Mouse (Mus musculus) MEL (cell line): ENCODE measurements at regions not wholly inside any gene's neighbourhood (a gene's known extent, or its start where the extent isn't known, plus 50 kb on each side); places are given as distances from the start of the nearest gene placed in this dataset.

ENCODE experiments used
- DNase-seq: peaks from one replicate; pipeline ENCODE4 v3.0.0; 2011; ENCODE audit warnings: low read depth, low spot score
- H3K27ac ChIP-seq: 2 replicates; pipeline ENCODE4 v1.5.1; 2012; ENCODE audit warnings: low read depth, mild to moderate bottlenecking, control low read depth, low read length, moderate library complexity; ENCODE audit not compliant: control insufficient read depth
- H3K27me3 ChIP-seq, 2 experiments: fragments of 150-350 bp in 1 of 2; sonication (generic) in 1 of 2; 2 replicates each; pipeline ENCODE4 v1.6.1; 2012; ENCODE audit warnings: low read length in 2 of 2, mild to moderate bottlenecking in 2 of 2, improper control_type of control experiment in 1 of 2, moderate library complexity in 1 of 2; ENCODE audit not compliant: insufficient read depth in 2 of 2, control insufficient read depth in 1 of 2
- H3K36me3 ChIP-seq, 2 experiments: 2 replicates each; pipeline ENCODE4 v1.6.1; 2012 to 2014; ENCODE audit warnings: low read length in 2 of 2, improper control_type of control experiment in 1 of 2, inconsistent platforms in 1 of 2, mild to moderate bottlenecking in 1 of 2; ENCODE audit not compliant: insufficient read depth in 2 of 2, control insufficient read depth in 1 of 2
- H3K4me1 ChIP-seq, 2 experiments: fragments of 150-350 bp in 1 of 2; sonication (generic) in 1 of 2; 2 replicates each; pipeline ENCODE4 v1.6.1; 2012; ENCODE audit warnings: low read length in 2 of 2, improper control_type of control experiment in 1 of 2, mild to moderate bottlenecking in 1 of 2; ENCODE audit not compliant: insufficient read depth in 2 of 2, control insufficient read depth in 1 of 2
- H3K4me3 ChIP-seq, 2 experiments: fragments of 150-350 bp in 1 of 2; sonication (generic) in 1 of 2; 2 replicates each; pipeline ENCODE4 v1.5.1; 2012; ENCODE audit warnings: low read depth in 2 of 2, low read length in 2 of 2, mild to moderate bottlenecking in 2 of 2, moderate library complexity in 2 of 2, control low read depth in 1 of 2, improper control_type of control experiment in 1 of 2; ENCODE audit not compliant: control insufficient read depth in 1 of 2, insufficient read depth in 1 of 2
- H3K79me2 ChIP-seq: 2 replicates; pipeline ENCODE4 v1.6.1; 2012; ENCODE audit warnings: mild to moderate bottlenecking, low read length, moderate library complexity; ENCODE audit not compliant: control insufficient read depth, poor library complexity, insufficient read depth
- H3K9ac ChIP-seq: 2 replicates; pipeline ENCODE4 v1.6.1; 2012; ENCODE audit warnings: low read depth, mild to moderate bottlenecking, control low read depth, low read length, moderate library complexity; ENCODE audit not compliant: control insufficient read depth, poor library complexity, severe bottlenecking
- H3K9me3 ChIP-seq: fragments of 150-350 bp; sonication (generic); replicated peaks from 2 replicates; pipeline ENCODE4 v1.6.1; 2012; ENCODE audit warnings: mild to moderate bottlenecking, low read length, improper control_type of control experiment, moderate library complexity; ENCODE audit not compliant: insufficient read depth
- BHLHE40 ChIP-seq: IDR thresholded peaks from 2 replicates; pipeline ENCODE4 v1.6.1; 2012; ENCODE audit warnings: low read depth, mild to moderate bottlenecking, inconsistent platforms, low read length, improper control_type of control experiment, borderline replicate concordance
- CHD1 ChIP-seq: IDR thresholded peaks from 2 replicates; pipeline ENCODE4 v1.6.1; 2012; ENCODE audit warnings: low read depth, mild to moderate bottlenecking, inconsistent platforms, low read length, improper control_type of control experiment
- CTCF ChIP-seq, 3 experiments: IDR thresholded peaks in 2 of 3; conservative IDR thresholded peaks in 1 of 3; 2 replicates each; pipeline ENCODE4 v1.5.1; 2011 to 2012; ENCODE audit warnings: low read length in 3 of 3, low read depth in 2 of 3, mild to moderate bottlenecking in 2 of 3, improper control_type of control experiment in 1 of 3, inconsistent platforms in 1 of 3, mixed read lengths in 1 of 3, moderate library complexity in 1 of 3; ENCODE audit not compliant: control insufficient read depth in 1 of 3, insufficient read depth in 1 of 3, poor library complexity in 1 of 3, severe bottlenecking in 1 of 3
- ELF1 ChIP-seq: IDR thresholded peaks from 2 replicates; pipeline ENCODE4 v1.6.1; 2014; ENCODE audit warnings: low read depth, mild to moderate bottlenecking, inconsistent platforms, low read length, improper control_type of control experiment, moderate library complexity
- GATA1 ChIP-seq: IDR thresholded peaks from 2 replicates; pipeline ENCODE4 v1.6.1; 2011; ENCODE audit warnings: low read depth, low read length, improper control_type of control experiment
- MEF2A ChIP-seq: IDR thresholded peaks from 2 replicates; pipeline ENCODE4 v1.6.1; 2014; ENCODE audit warnings: low read depth, mild to moderate bottlenecking, inconsistent platforms, low read length, improper control_type of control experiment; ENCODE audit not compliant: poor library complexity, insufficient replicate concordance, severe bottlenecking; ENCODE audit errors: extremely low read depth
- POLR2A ChIP-seq, 2 experiments: IDR thresholded peaks; 2 replicates each; pipeline ENCODE4 v1.6.1; 2011 to 2012; ENCODE audit warnings: low read length in 2 of 2, mild to moderate bottlenecking in 2 of 2, control low read depth in 1 of 2, improper control_type of control experiment in 1 of 2, low read depth in 1 of 2, moderate library complexity in 1 of 2; ENCODE audit not compliant: control insufficient read depth in 1 of 2, insufficient read depth in 1 of 2, poor library complexity in 1 of 2
- POLR2AphosphoS5 ChIP-seq: IDR thresholded peaks from 2 replicates; pipeline ENCODE4 v1.6.1; 2012; ENCODE audit warnings: low read depth, borderline replicate concordance, mild to moderate bottlenecking, inconsistent platforms, low read length, moderate library complexity, mixed read lengths
- RAD21 ChIP-seq: IDR thresholded peaks from 2 replicates; pipeline ENCODE4 v1.6.1; 2011; ENCODE audit warnings: mild to moderate bottlenecking, low read depth, low read length, improper control_type of control experiment
- RCOR1 ChIP-seq: IDR thresholded peaks from 2 replicates; pipeline ENCODE4 v1.6.1; 2012; ENCODE audit warnings: low read depth, mild to moderate bottlenecking, inconsistent platforms, low read length, improper control_type of control experiment
- SMC3 ChIP-seq: IDR thresholded peaks from 2 replicates; pipeline ENCODE4 v1.6.1; 2011; ENCODE audit warnings: low read depth, low read length, improper control_type of control experiment
- TAL1 ChIP-seq: IDR thresholded peaks from 2 replicates; pipeline ENCODE4 v1.6.1; 2012; ENCODE audit warnings: mild to moderate bottlenecking, inconsistent platforms, low read length, moderate library complexity, mixed read lengths

- TF ChIP-seq BHLHE40 (peak; percentile 43; the same call in 1 of the 2 replicates), GATA1 (peak; percentile 91)
Observed at GRCm38 (mm10) chr3:41169430-41169829, 86.6 kb upstream of the Pgrmc2 start (continued).

GRCm38 (mm10) chr3:41168181-41168967 is 85.5 kb upstream of the Pgrmc2 start:
- TF ChIP-seq CTCF (IDR thresholded peaks at IDR 0.05 in 2 of 3, conservative IDR thresholded peaks at IDR 0.05 in 1 of 3; ENCODE audit: control insufficient read depth in 1 of 3, insufficient read depth in 1 of 3, low read depth in 2 of 3, low read length in 3 of 3, poor library complexity in 1 of 3, severe bottlenecking in 1 of 3) = peak; percentile 47 to 60 (median 49)
- TF ChIP-seq POLR2AphosphoS5 = no peak
- no peak for TF ChIP-seq CHD1
- TF ChIP-seq RAD21 = peak; percentile 35
- no peak for TF ChIP-seq ELF1
- peak; percentile 46 for TF ChIP-seq SMC3
- Histone ChIP-seq H3K27ac (no peak overlapping the region), H3K4me3 (no peak overlapping the region), H3K9me3 (no peaks in the 10 kb centered on the region), H3K36me3 (peaks cover 0 to 35% of the 10 kb centered on the region in 2 experiments; a peak in 2 of 4 replicates), H3K9ac (no peak overlapping the region), H3K4me1 (peaks cover 17 to 39% of the 10 kb centered on the region in 2 experiments), H3K27me3 (no peaks in the 10 kb centered on the region), H3K79me2 (no peaks in the 10 kb centered on the region)
- peak; percentile 32 for DNase-seq

DNA sequence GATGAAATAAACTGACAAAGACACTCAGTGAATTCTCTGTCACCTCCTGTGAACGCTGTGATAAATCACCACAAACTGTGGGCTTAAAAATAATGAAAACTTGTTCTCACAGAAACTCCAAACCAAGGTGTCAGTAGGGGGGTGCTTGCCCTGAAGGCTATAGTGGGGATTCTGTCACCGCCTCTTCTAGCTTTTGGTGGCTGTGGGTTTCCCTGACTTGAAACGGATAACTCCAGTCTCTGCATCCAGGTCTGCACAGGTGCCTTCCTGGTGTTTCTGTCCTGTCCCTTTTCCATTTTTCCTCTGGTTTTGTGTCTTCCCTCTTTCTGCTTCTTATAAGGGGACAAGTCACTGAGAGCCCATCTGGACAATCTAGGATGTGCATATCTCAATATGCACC is 84.6 kb upstream of the Pgrmc2 start:
- no peak for DNase-seq
- Histone ChIP-seq H3K27ac (no peak overlapping the region), H3K9ac (no peak overlapping the region), H3K27me3 (no peaks in the 10 kb centered on the region), H3K9me3 (no peaks in the 10 kb centered on the region), H3K4me3 (no peak overlapping the region), H3K79me2 (no peaks in the 10 kb centered on the region), H3K36me3 (peaks cover 0 to 41% of the 10 kb centered on the region in 2 experiments; a peak in 2 of 4 replicates), H3K4me1 (peaks cover 19 to 40% of the 10 kb centered on the region in 2 experiments)
- TF ChIP-seq RCOR1 (no peak), MEF2A (no peak), POLR2A (IDR thresholded peaks at IDR 0.05; ENCODE audit: control insufficient read depth in 1 of 2, insufficient read depth in 1 of 2, low read depth in 1 of 2, low read length in 2 of 2, poor library complexity in 1 of 2) (no peak), TAL1 (no peak)
